22 mouse cellular contexts compared by ENCODE assay signal in genomic region chr15:9246345-9246744, GRCm38 (mm10). TPM values are rescaled to one million over a fixed set of nuclear protein-coding genes. Genes with fewer than 3 reads are reported as not detected.
"Had no signal": no experiment of that assay in that cellular context is flagged by ENCODE, and none has a peak within 500 bp of the region (broad histone marks: within the 10 kb centered on the region; RNA-seq: fewer than 3 reads in every experiment).

No protein-coding gene starts in this region.

- H3K4me1 ChIP-seq: neural tube, embryonic 13.5 days; neural tube, embryonic 15.5 days; stomach, embryonic 15.5 days had no signal

- H3K4me2 ChIP-seq: neural tube, embryonic 13.5 days; neural tube, embryonic 15.5 days; stomach, embryonic 15.5 days had no signal

- H3K9ac ChIP-seq: neural tube, embryonic 13.5 days; neural tube, embryonic 15.5 days; stomach, embryonic 15.5 days had no signal

- H3K4me3 ChIP-seq: neural tube, embryonic 13.5 days; neural tube, embryonic 15.5 days; stomach, embryonic 15.5 days had no signal

- H3K9me3 ChIP-seq: neural tube, embryonic 13.5 days; neural tube, embryonic 15.5 days; stomach, embryonic 15.5 days had no signal

- H3K27ac ChIP-seq: neural tube, embryonic 13.5 days; neural tube, embryonic 15.5 days; stomach, embryonic 15.5 days; stomach, postnatal 0 days had no signal

- H3K27me3 ChIP-seq: neural tube, embryonic 13.5 days; neural tube, embryonic 15.5 days; stomach, embryonic 15.5 days had no signal

- DNase-seq: retina, postnatal 1 day; right cerebral cortex, adult 18-20 months; right cerebral cortex, postnatal 14 days; right cerebral cortex, postnatal 25 days; right cerebral cortex, postnatal 4 days; spleen, adult 18-20 months; thymus, adult 18-20 months; thymus, adult 2 months; thymus, postnatal 14 days; thymus, postnatal 25 days; thymus, postnatal 36 days; thymus, postnatal 4 days had no signal

- H3K36me3 ChIP-seq: neural tube, embryonic 13.5 days; neural tube, embryonic 15.5 days; stomach, embryonic 15.5 days had no signal

RNA-seq across cellular contexts. Expression of gene Ugt3a1, which starts 30.3 kb away (rescaled TPM):
- total RNA-seq: neutrophil, adult 5-6 weeks had no signal
- polyA plus RNA-seq: neural tube, embryonic 13.5 days; neural tube, embryonic 14.5 days; neural tube, embryonic 15.5 days; small intestine, adult 2 months; stomach, embryonic 14.5 days; stomach, postnatal 0 days; thymus, postnatal 0 days; urinary bladder, adult 2 months had no signal
